Mouse (Mus musculus) embryo, embryonic 11 days (tissue): ENCODE results near the gene Cyp2c23.

ENCODE experiments used
- DNase-seq: peaks from one replicate; pipeline ENCODE4 v3.0.0-alpha.2; 2015

Gene Cyp2c23

GRCm38 (mm10) chr19:44021502-44021901 lies 7.5 kb downstream of the Cyp2c23 start:
- DNase-seq: no peak

- no peak for DNase-seq
These were observed 9.3 kb downstream of the Cyp2c23 start for GRCm38 (mm10) chr19:44019739-44020138.

GRCm38 (mm10) chr19:44013862-44014261 lies 15.1 kb downstream of the Cyp2c23 start:
- DNase-seq: no peak

- DNase-seq: no peak
These were observed 20.2 kb downstream of the Cyp2c23 start for GRCm38 (mm10) chr19:44008784-44009183.

GRCm38 (mm10) chr19:44007186-44007585 lies 21.8 kb downstream of the Cyp2c23 start:
- no peak for DNase-seq

GRCm38 (mm10) chr19:44005025-44005424 lies 24.0 kb downstream of the Cyp2c23 start:
- no peak for DNase-seq

- no peak for DNase-seq
These were observed 24.7 kb downstream of the Cyp2c23 start for GRCm38 (mm10) chr19:44004261-44004660.

GRCm38 (mm10) chr19:44000720-44001119 lies 28.3 kb downstream of the Cyp2c23 start:
- no peak for DNase-seq

- no peak for DNase-seq
These were observed 28.9 kb downstream of the Cyp2c23 start for GRCm38 (mm10) chr19:44000061-44000460.

GRCm38 (mm10) chr19:43998802-43999527 lies 30.0 kb downstream of the Cyp2c23 start:
- no peak for DNase-seq

GRCm38 (mm10) chr19:43998101-43998500 lies 30.9 kb downstream of the Cyp2c23 start:
- DNase-seq: no peak

- DNase-seq: no peak
These were observed 33.6 kb downstream of the Cyp2c23 start for GRCm38 (mm10) chr19:43995427-43995826.

GRCm38 (mm10) chr19:43992464-43992863 lies 36.5 kb downstream of the Cyp2c23 start:
- no peak for DNase-seq

- no peak for DNase-seq
These were observed 38.6 kb downstream of the Cyp2c23 start for GRCm38 (mm10) chr19:43990362-43990761.

GRCm38 (mm10) chr19:43986069-43986794 lies 42.8 kb downstream of the Cyp2c23 start, which contains the start of gene Cpn1:
Gene Cpn1, minus strand, starts transcription at chr19:43986556.
- DNase-seq: peak; percentile 41

GRCm38 (mm10) chr19:43981992-43982391 lies 47.0 kb downstream of the Cyp2c23 start:
- DNase-seq: no peak

GRCm38 (mm10) chr19:43980711-43981110 lies 48.3 kb downstream of the Cyp2c23 start:
- DNase-seq: no peak

- DNase-seq: no peak
These were observed 51.2 kb downstream of the Cyp2c23 start for GRCm38 (mm10) chr19:43977799-43978198.

GRCm38 (mm10) chr19:43976661-43977060 lies 52.3 kb downstream of the Cyp2c23 start:
- no peak for DNase-seq

GRCm38 (mm10) chr19:43974221-43974620 lies 54.8 kb downstream of the Cyp2c23 start:
- no peak for DNase-seq

- no peak for DNase-seq
These were observed 55.3 kb downstream of the Cyp2c23 start for GRCm38 (mm10) chr19:43973711-43974110.

GRCm38 (mm10) chr19:43972129-43972528 lies 56.9 kb downstream of the Cyp2c23 start:
- DNase-seq: no peak

- no peak for DNase-seq
These were observed 60.5 kb downstream of the Cyp2c23 start for GRCm38 (mm10) chr19:43968436-43969026.

GRCm38 (mm10) chr19:43966481-43966880 lies 62.5 kb downstream of the Cyp2c23 start:
- DNase-seq: no peak
